Mouse (Mus musculus) megakaryocyte progenitor cell, adult 5-6 weeks (primary cell): ENCODE measurements around the gene Ptprm. TPM values are rescaled to one million over a fixed set of nuclear protein-coding genes. Genes with fewer than 3 reads are reported as not detected.

Experiments used
- ATAC-seq: replicated peaks from 2 replicates; pipeline ENCODE4 v1.8.0; 2016; ENCODE audit warnings: mild to moderate bottlenecking, moderate TSS enrichment, inconsistent platforms; ENCODE audit not compliant: poor library complexity
- total RNA-seq, 2 experiments: library from RNA; stranded (forward) in 1 of 2; stranded (reverse) in 1 of 2; fragments of 157-497, 149-512 nt in 1 of 2; fragments of 200-1000 nt in 1 of 2; gene quantifications; 2 replicates each; pipeline versions ENCODE4 v1.2.3 to v1.2.4; 2015 to 2017

The Ptprm gene
- total RNA-seq, 2 experiments from 2014 or later = 0.22 TPM; not detected in 1

- 0 out of 2 replicates have a peak, but pooled peaks have one; percentile 29 for ATAC-seq
These were observed 7.3 kb downstream of the Ptprm start for GRCm38 (mm10) chr17:67346921-67347320.

GRCm38 (mm10) chr17:67345157-67345556, 9.1 kb downstream of the Ptprm start:
- no peak for ATAC-seq

- no peak for ATAC-seq
These were observed 10.8 kb downstream of the Ptprm start for GRCm38 (mm10) chr17:67343471-67343870.

GRCm38 (mm10) chr17:67343006-67343405, 11.3 kb downstream of the Ptprm start:
- ATAC-seq = 0 out of 2 replicates have a peak, but pooled peaks have one; percentile 5

- ATAC-seq = no peak
These were observed 13.9 kb downstream of the Ptprm start for GRCm38 (mm10) chr17:67340362-67340761.

- ATAC-seq = peak; percentile 83
These were observed 14.7 kb downstream of the Ptprm start for GRCm38 (mm10) chr17:67339569-67339968.

GRCm38 (mm10) chr17:67334310-67334709, 19.9 kb downstream of the Ptprm start:
- peak; percentile 70 for ATAC-seq

GRCm38 (mm10) chr17:67329435-67329834, 24.8 kb downstream of the Ptprm start:
- peak; percentile 93 for ATAC-seq

- ATAC-seq = no peak
These were observed 29.8 kb downstream of the Ptprm start for GRCm38 (mm10) chr17:67324499-67324832.

- no peak for ATAC-seq
These were observed 30.3 kb downstream of the Ptprm start for GRCm38 (mm10) chr17:67323777-67324498.

GRCm38 (mm10) chr17:67314491-67315205, 39.6 kb downstream of the Ptprm start:
- no peak for ATAC-seq

GRCm38 (mm10) chr17:67308421-67308820, 45.8 kb downstream of the Ptprm start:
- no peak for ATAC-seq

- no peak for ATAC-seq
These were observed 48.0 kb downstream of the Ptprm start for GRCm38 (mm10) chr17:67306066-67306845.

- peak; percentile 72 for ATAC-seq
These were observed 49.4 kb downstream of the Ptprm start for GRCm38 (mm10) chr17:67304831-67305230.

- no peak for ATAC-seq
These were observed 50.7 kb downstream of the Ptprm start for GRCm38 (mm10) chr17:67303326-67304099.

- no peak for ATAC-seq
These were observed 51.7 kb downstream of the Ptprm start for GRCm38 (mm10) chr17:67302569-67302968.

GRCm38 (mm10) chr17:67302074-67302473, 52.2 kb downstream of the Ptprm start:
- ATAC-seq = no peak

- no peak for ATAC-seq
These were observed 52.9 kb downstream of the Ptprm start for GRCm38 (mm10) chr17:67301367-67301766.

- no peak for ATAC-seq
These were observed 55.9 kb downstream of the Ptprm start for GRCm38 (mm10) chr17:67298269-67298798.
